Mouse (Mus musculus) liver, embryonic 14.5 days (tissue): ENCODE measurements around the gene 9230113P08Rik. TPM values are rescaled to one million over a fixed set of nuclear protein-coding genes. Genes with fewer than 3 reads are reported as not detected.
"Not testable (repeated sequence)": the region's sequence is repeated elsewhere in the genome, so short reads cannot be mapped to it uniquely, and the experiment has no call there.

Experiments used
- ATAC-seq: fragments of 200-750 bp; cut with Nextera tagmentation; 2 replicates; pipeline ENCODE4 v1.8.0; 2017; ENCODE audit warnings: moderate number of reproducible peaks, mild to moderate bottlenecking, moderate library complexity; ENCODE audit not compliant: insufficient read depth
- DNase-seq, 3 experiments: peaks; one replicate each; pipeline ENCODE4 v3.0.0-alpha.2; 2012 to 2013; ENCODE audit warnings: low read depth in 3 of 3, low spot score in 3 of 3
- H3K27ac ChIP-seq: fragments of 300-500 bp; sonication (generic); 2 replicates; pipeline ENCODE4 v1.5.1; 2014; ENCODE audit warnings: moderate library complexity, mild to moderate bottlenecking, control low read depth, inconsistent platforms
- H3K27me3 ChIP-seq: fragments of 300-500 bp; sonication (generic); 2 replicates; pipeline ENCODE4 v1.6.1; 2014; ENCODE audit warnings: mild to moderate bottlenecking, low read length, moderate library complexity; ENCODE audit not compliant: control insufficient read depth, insufficient read depth
- H3K36me3 ChIP-seq: fragments of 300-500 bp; sonication (generic); replicated peaks from 2 replicates; pipeline ENCODE4 v1.6.1; 2014; ENCODE audit warnings: low read depth; ENCODE audit not compliant: control insufficient read depth, insufficient read depth
- H3K4me1 ChIP-seq, 2 experiments: fragments of 200-500 bp in 1 of 2; fragments of 300-500 bp in 1 of 2; sonication (generic) in 1 of 2; replicated peaks; 2 replicates each; pipeline ENCODE4 v1.6.1; 2012 to 2014; ENCODE audit warnings: antibody characterized with exemption in 1 of 2, inconsistent platforms in 1 of 2, low read length in 1 of 2; ENCODE audit not compliant: control insufficient read depth in 2 of 2, insufficient read depth in 2 of 2
- H3K4me2 ChIP-seq: fragments of 300-500 bp; sonication (generic); 2 replicates; pipeline ENCODE4 v1.6.1; 2014; ENCODE audit warnings: low read depth, mild to moderate bottlenecking, control low read depth, moderate library complexity
- H3K4me3 ChIP-seq, 2 experiments: fragments of 200-500 bp in 1 of 2; fragments of 300-500 bp in 1 of 2; sonication (generic) in 1 of 2; 2 replicates each; pipeline ENCODE4 v1.5.1; 2012 to 2014; ENCODE audit warnings: low read depth in 2 of 2, low read length in 2 of 2, mild to moderate bottlenecking in 2 of 2, control low read depth in 1 of 2, inconsistent platforms in 1 of 2, moderate library complexity in 1 of 2; ENCODE audit not compliant: insufficient read depth in 1 of 2
- H3K9ac ChIP-seq: fragments of 300-500 bp; sonication (generic); replicated peaks from 2 replicates; pipeline ENCODE4 v1.6.1; 2014; ENCODE audit warnings: mild to moderate bottlenecking, control low read depth, moderate library complexity
- H3K9me3 ChIP-seq: fragments of 300-500 bp; sonication (generic); 2 replicates; pipeline ENCODE4 v1.6.1; 2016; ENCODE audit warnings: low read length, mixed read lengths; ENCODE audit not compliant: control insufficient read depth
- CTCF ChIP-seq: IDR thresholded peaks from 2 replicates; pipeline ENCODE4 v1.5.1; 2016; ENCODE audit warnings: antibody characterized with exemption, low read depth, control low read depth
- EP300 ChIP-seq: IDR thresholded peaks from 2 replicates; pipeline ENCODE4 v1.6.1; 2016; ENCODE audit warnings: antibody characterized with exemption, low read depth
- WGBS: fragments of 180-500 bp; shearing (Covaris S2); extraction: QIAGEN DNeasy Blood & Tissue Kit; methylation state at CpG from one replicate; pipeline ENCODE4 v1.1.7; 2014; ENCODE audit not compliant: insufficient replicate concordance; 5-methylcytosine and 5-hydroxymethylcytosine counted together
- polyA plus RNA-seq, 2 experiments: library from polyadenylated mRNA; depleted of rRNA in 1 of 2; stranded (reverse) in 1 of 2; unstranded in 1 of 2; fragments of >200 nt; fragmentation: Nextera tagmentation in 1 of 2; extraction: Ambion mirVana in 1 of 2; gene quantifications; 2 replicates each; pipeline versions ENCODE4 v1.2.1 to v1.2.3; 2012 to 2014

The 9230113P08Rik gene
- polyA plus RNA-seq (2012; rRNA removed), result not detected in 2 replicates
- not detected in 2 replicates for polyA plus RNA-seq (2014; fragmentation: Nextera tagmentation; extraction: Ambion mirVana)

- H3K27ac ChIP-seq, H3K9ac ChIP-seq, H3K27me3 ChIP-seq, H3K4me1 ChIP-seq, H3K36me3 ChIP-seq, ATAC-seq, H3K4me2 ChIP-seq, H3K9me3 ChIP-seq, DNase-seq, H3K4me3 ChIP-seq: not testable (repeated sequence)
Measured at GRCm38 (mm10) chr9:35908123-35908522, at the start of gene 9230113P08Rik. 9230113P08Rik (plus strand) TSS chr9:35908423.

GRCm38 (mm10) chr9:35893112-35893511 lies 15.1 kb upstream of the 9230113P08Rik start:
- WGBS, result 37% methylated on average over 1 of the region's 1 CpGs
- H3K4me3 ChIP-seq, H3K9ac ChIP-seq, H3K4me1 ChIP-seq, H3K36me3 ChIP-seq, H3K27ac ChIP-seq, ATAC-seq, H3K27me3 ChIP-seq, H3K4me2 ChIP-seq, DNase-seq, H3K9me3 ChIP-seq: not testable (repeated sequence)

GRCm38 (mm10) chr9:35904494-35904893 lies 3.7 kb upstream of the 9230113P08Rik start:
- H3K9ac ChIP-seq, result no peak overlapping the region
- TF ChIP-seq CTCF, result no peak
- TF ChIP-seq EP300, result no peak
- H3K27me3 ChIP-seq, result no peaks in the 10 kb centered on the region
- H3K4me3 ChIP-seq, result no peak overlapping the region
- no peaks in the 10 kb centered on the region for H3K36me3 ChIP-seq
- no peaks in the 10 kb centered on the region for H3K4me1 ChIP-seq
- H3K27ac ChIP-seq, result no peak overlapping the region
- H3K9me3 ChIP-seq, result no peaks in the 10 kb centered on the region
- no peak for ATAC-seq
- H3K4me2 ChIP-seq, result no peak overlapping the region
- DNase-seq, result no peak
- 39% methylated on average over 2 of the region's 2 CpGs for WGBS

- Histone ChIP-seq H3K27ac (no peak overlapping the region), H3K9ac (no peak overlapping the region), H3K9me3 (no peaks in the 10 kb centered on the region), H3K4me1 (no peaks in the 10 kb centered on the region), H3K27me3 (no peaks in the 10 kb centered on the region), H3K36me3 (no peaks in the 10 kb centered on the region), H3K4me3 (no peak overlapping the region), H3K4me2 (no peak overlapping the region)
- ATAC-seq (no peak), DNase-seq (no peak)
- TF ChIP-seq EP300, result no peak
- WGBS, result 40% methylated on average over 2 of the region's 2 CpGs
Measured at GRCm38 (mm10) chr9:35930817-35931216, 22.6 kb downstream of the 9230113P08Rik start.

Other genes starting within 250 kb of the 9230113P08Rik start
- gene Pate1, start 221.0 kb upstream of the 9230113P08Rik start, polyA plus RNA-seq (2012; rRNA removed), result not detected in 2 replicates
- gene Pate1, start 221.0 kb upstream of the 9230113P08Rik start, polyA plus RNA-seq (2014; fragmentation: Nextera tagmentation; extraction: Ambion mirVana), result not detected in 2 replicates
- gene Gm17677, start 167.4 kb upstream of the 9230113P08Rik start, polyA plus RNA-seq (2012; rRNA removed), result not detected in 2 replicates
- not detected in 2 replicates for gene Gm17677, start 167.4 kb upstream of the 9230113P08Rik start, polyA plus RNA-seq (2014; fragmentation: Nextera tagmentation; extraction: Ambion mirVana)
- gene Gm17727, start 130.3 kb upstream of the 9230113P08Rik start, polyA plus RNA-seq (2012; rRNA removed), result not detected in 2 replicates
- not detected in 2 replicates for gene Gm17727, start 130.3 kb upstream of the 9230113P08Rik start, polyA plus RNA-seq (2014; fragmentation: Nextera tagmentation; extraction: Ambion mirVana)
- not detected in 2 replicates for gene Gm27235, start 118.3 kb upstream of the 9230113P08Rik start, polyA plus RNA-seq (2012; rRNA removed)
- gene Gm27235, start 118.3 kb upstream of the 9230113P08Rik start, polyA plus RNA-seq (2014; fragmentation: Nextera tagmentation; extraction: Ambion mirVana), result not detected in 2 replicates
- not detected in 2 replicates for gene D730048I06Rik, start 118.3 kb upstream of the 9230113P08Rik start, polyA plus RNA-seq (2012; rRNA removed)
- not detected in 2 replicates for gene D730048I06Rik, start 118.3 kb upstream of the 9230113P08Rik start, polyA plus RNA-seq (2014; fragmentation: Nextera tagmentation; extraction: Ambion mirVana)
- not detected in 2 replicates for gene 9230110F15Rik, start 64.3 kb upstream of the 9230113P08Rik start, polyA plus RNA-seq (2012; rRNA removed)
- not detected in 2 replicates for gene 9230110F15Rik, start 64.3 kb upstream of the 9230113P08Rik start, polyA plus RNA-seq (2014; fragmentation: Nextera tagmentation; extraction: Ambion mirVana)
- gene Gm5916, start 220.4 kb downstream of the 9230113P08Rik start, polyA plus RNA-seq (2012; rRNA removed), result not detected in 2 replicates
- gene Gm5916, start 220.4 kb downstream of the 9230113P08Rik start, polyA plus RNA-seq (2014; fragmentation: Nextera tagmentation; extraction: Ambion mirVana), result not detected in 2 replicates